Mouse (Mus musculus) liver, postnatal 0 days (tissue): Measurements from ENCODE around the gene Ccna2.

Source experiments
- CTCF ChIP-seq: sonication (generic); IDR thresholded peaks from 2 replicates; pipeline ENCODE4 v1.5.1; 2016; ENCODE audit warnings: antibody characterized with exemption, low read depth
- EP300 ChIP-seq: IDR thresholded peaks from 2 replicates; pipeline ENCODE4 v1.6.1; 2016; ENCODE audit warnings: antibody characterized with exemption, low read depth, mild to moderate bottlenecking

DNA sequence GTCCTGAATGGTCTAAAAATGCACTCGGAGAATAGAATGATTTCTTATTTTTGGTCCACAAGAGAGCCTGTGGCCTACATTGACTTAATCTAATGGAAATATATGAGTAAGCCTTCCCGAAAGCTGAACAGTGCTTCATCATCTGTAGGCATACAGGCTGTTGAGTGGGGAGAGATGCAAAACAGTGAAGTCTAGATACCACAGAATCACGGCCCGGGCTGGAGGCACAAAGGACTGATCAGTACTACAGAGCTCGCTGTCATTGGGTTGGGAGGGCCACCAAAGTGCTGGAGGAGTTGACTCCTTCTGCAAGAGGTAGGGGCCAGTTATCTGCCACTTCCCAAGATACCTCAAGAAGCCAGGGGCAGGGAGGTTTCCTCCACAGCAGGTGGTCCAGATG, 41.2 kb downstream of the Ccna2 start:
- TF ChIP-seq CTCF, result no peak
- TF ChIP-seq EP300, result no peak
